Mouse (Mus musculus) limb, embryonic 14.5 days (tissue): ENCODE results near the gene Fkbp14. TPM values are rescaled to one million over a fixed set of nuclear protein-coding genes. Genes with fewer than 3 reads are reported as not detected.

ENCODE experiments used
- ATAC-seq: fragments of 200-750 bp; cut with Nextera tagmentation; 2 replicates; pipeline ENCODE4 v1.8.0; 2017; ENCODE audit warnings: low read depth, moderate number of reproducible peaks, moderate TSS enrichment; ENCODE audit not compliant: low FRiP score
- DNase-seq: peaks from one replicate; pipeline ENCODE4 v3.0.0-alpha.2; 2015; ENCODE audit warnings: low spot score
- H3K27ac ChIP-seq: fragments of 300-500 bp; sonication (generic); replicated peaks from 2 replicates; pipeline ENCODE4 v1.5.1; 2014; ENCODE audit warnings: low read depth, mild to moderate bottlenecking, low read length, moderate library complexity, mixed read lengths
- H3K27me3 ChIP-seq: fragments of 300-500 bp; sonication (generic); 2 replicates; pipeline ENCODE4 v1.6.1; 2014; ENCODE audit warnings: low read length, mixed read lengths; ENCODE audit not compliant: control insufficient read depth, insufficient read depth
- H3K36me3 ChIP-seq: fragments of 300-500 bp; sonication (generic); 2 replicates; pipeline ENCODE4 v1.6.1; 2014; ENCODE audit warnings: mild to moderate bottlenecking, low read length, moderate library complexity, mixed read lengths; ENCODE audit not compliant: control insufficient read depth, insufficient read depth
- H3K4me1 ChIP-seq: fragments of 300-500 bp; sonication (generic); 2 replicates; pipeline ENCODE4 v1.6.1; 2014; ENCODE audit warnings: antibody characterized with exemption, low read length, mixed read lengths; ENCODE audit not compliant: control insufficient read depth, insufficient read depth
- H3K4me2 ChIP-seq: fragments of 300-500 bp; sonication (generic); replicated peaks from 2 replicates; pipeline ENCODE4 v1.6.1; 2014; ENCODE audit warnings: low read depth, mild to moderate bottlenecking, low read length, moderate library complexity; ENCODE audit not compliant: severe bottlenecking
- H3K4me3 ChIP-seq: fragments of 300-500 bp; sonication (generic); replicated peaks from 2 replicates; pipeline ENCODE4 v1.5.1; 2014; ENCODE audit warnings: low read length
- H3K9ac ChIP-seq: fragments of 300-500 bp; sonication (generic); 2 replicates; pipeline ENCODE4 v1.6.1; 2014; ENCODE audit warnings: mild to moderate bottlenecking, low read depth, low read length, moderate library complexity; ENCODE audit not compliant: severe bottlenecking
- H3K9me3 ChIP-seq: fragments of 300-500 bp; sonication (generic); 2 replicates; pipeline ENCODE4 v1.6.1; 2016; ENCODE audit warnings: low read length; ENCODE audit not compliant: control insufficient read depth
- POLR2A ChIP-seq: fragments of 200-500 bp; IDR thresholded peaks from 2 replicates; pipeline ENCODE4 v1.8.0; 2012; ENCODE audit warnings: inconsistent platforms, mild to moderate bottlenecking, moderate library complexity, borderline replicate concordance; ENCODE audit not compliant: insufficient read depth, insufficient read length; ENCODE audit errors: extremely low read depth
- WGBS: fragments of 180-500 bp; shearing (Covaris S2); extraction: QIAGEN DNeasy Blood & Tissue Kit; methylation state at CpG from one replicate; pipeline ENCODE4 v1.1.7; 2014; 5-methylcytosine and 5-hydroxymethylcytosine counted together
- polyA plus RNA-seq, 2 experiments: library from polyadenylated mRNA; depleted of rRNA in 1 of 2; stranded (reverse) in 1 of 2; unstranded in 1 of 2; fragments of >200 nt; fragmentation: Nextera tagmentation in 1 of 2; extraction: Ambion mirVana in 1 of 2; gene quantifications; 2 replicates each; pipeline versions ENCODE4 v1.2.1 to v1.2.3; 2012 to 2014

Fkbp14 gene
- 57.0 and 59.1 TPM in 2 replicates for polyA plus RNA-seq (2012; rRNA removed)
- 59.6 and 71.0 TPM in 2 replicates for polyA plus RNA-seq (2014; fragmentation: Nextera tagmentation; extraction: Ambion mirVana)

DNA sequence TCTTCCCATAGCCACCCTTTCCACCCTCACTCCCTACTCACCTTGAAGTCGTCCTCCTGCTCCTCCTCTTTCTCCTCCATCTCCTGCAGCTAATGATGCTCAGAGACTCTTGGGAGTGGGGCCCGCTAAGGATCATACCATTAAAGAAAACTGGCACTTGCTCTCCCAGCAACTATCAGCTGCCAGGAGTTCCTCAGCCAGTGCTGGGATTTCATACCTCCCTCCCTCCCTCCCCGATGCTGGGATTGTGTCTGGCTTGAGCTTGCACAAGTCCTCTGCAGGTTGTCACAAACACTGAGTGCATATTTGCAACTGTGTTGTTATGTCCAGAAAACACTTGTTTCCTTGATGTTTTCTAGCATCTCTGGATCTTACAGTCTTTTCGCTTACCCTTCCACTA is at the start of gene Fkbp14:
Gene Fkbp14, minus strand, starts transcription at position 101 of the 400 bp plus-strand sequence.
- DNase-seq (no peak), ATAC-seq (no peak)
- Histone ChIP-seq H3K9ac (no peak within 1 kb of the TSS), H3K4me2 (peak within 1 kb of the TSS; percentile 78), H3K36me3 (no peaks in the 10 kb centered on the region), H3K27ac (no peak within 1 kb of the TSS), H3K4me3 (peak within 1 kb of the TSS; percentile 96), H3K27me3 (no peaks in the 10 kb centered on the region), H3K9me3 (no peaks in the 10 kb centered on the region), H3K4me1 (peaks cover 13% of the 10 kb centered on the region)
- TF ChIP-seq POLR2A = no peak
- 78% methylated on average over 4 of the region's 4 CpGs for WGBS

DNA sequence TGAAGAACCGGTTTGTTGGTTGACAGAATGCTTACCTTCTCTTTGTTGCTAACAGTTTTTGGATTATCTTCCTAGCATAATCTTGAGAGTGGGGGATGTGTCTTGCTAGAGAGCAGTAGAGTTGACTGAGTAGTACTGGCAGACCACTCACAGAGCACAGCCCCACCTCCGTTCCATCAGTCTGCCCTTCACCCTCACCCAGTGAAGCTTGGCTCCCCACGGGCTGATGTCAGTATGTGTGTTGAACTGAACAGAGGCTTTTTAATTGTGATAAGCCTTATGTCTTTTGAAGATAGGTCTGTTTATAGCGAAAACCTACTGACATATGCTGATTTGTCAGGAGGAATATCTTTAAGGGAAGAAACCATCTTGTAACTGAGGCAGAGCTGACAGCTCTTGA is 46.1 kb upstream of the Fkbp14 start:
- DNase-seq = no peak
- WGBS = 88% methylated on average over 4 of the region's 4 CpGs

DNA sequence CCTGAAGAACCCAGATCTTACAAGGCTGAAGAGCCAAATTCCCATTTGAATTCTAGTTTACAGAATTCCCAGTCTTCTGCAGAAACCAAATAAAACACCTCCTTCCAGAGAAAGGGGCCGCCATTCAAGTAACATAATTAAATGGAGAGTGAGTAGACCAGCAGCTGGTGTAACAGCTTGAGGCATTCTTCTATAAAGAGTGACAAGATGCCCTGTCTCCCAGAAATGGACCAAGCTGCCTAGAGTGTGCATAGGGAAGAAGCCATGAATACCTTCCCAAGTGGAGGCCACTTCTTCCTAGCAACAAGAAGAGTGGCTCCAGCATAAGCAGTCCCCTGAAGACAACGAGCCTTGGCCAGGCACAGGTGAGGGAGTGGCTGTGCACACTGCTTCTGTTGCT is 44.8 kb upstream of the Fkbp14 start:
- TF ChIP-seq POLR2A = no peak
- Histone ChIP-seq H3K9me3 (no peaks in the 10 kb centered on the region), H3K9ac (no peak overlapping the region), H3K27ac (no peak overlapping the region), H3K27me3 (no peaks in the 10 kb centered on the region), H3K4me2 (no peak overlapping the region), H3K4me1 (no peaks in the 10 kb centered on the region), H3K36me3 (peaks cover 38% of the 10 kb centered on the region), H3K4me3 (no peak overlapping the region)
- ATAC-seq (no peak), DNase-seq (no peak)
- 70% methylated on average over 2 of the region's 2 CpGs for WGBS

More for the DNA sequence above, 46.1 kb upstream of the Fkbp14 start:
- H3K4me1 ChIP-seq = no peaks in the 10 kb centered on the region
- H3K9ac ChIP-seq = no peak overlapping the region
- H3K4me3 ChIP-seq = no peak overlapping the region
- ATAC-seq = no peak
- no peaks in the 10 kb centered on the region for H3K9me3 ChIP-seq
- peaks cover 32% of the 10 kb centered on the region for H3K36me3 ChIP-seq
- H3K27me3 ChIP-seq = no peaks in the 10 kb centered on the region
- H3K27ac ChIP-seq = no peak overlapping the region
- no peak overlapping the region for H3K4me2 ChIP-seq
- TF ChIP-seq POLR2A = no peak

DNA sequence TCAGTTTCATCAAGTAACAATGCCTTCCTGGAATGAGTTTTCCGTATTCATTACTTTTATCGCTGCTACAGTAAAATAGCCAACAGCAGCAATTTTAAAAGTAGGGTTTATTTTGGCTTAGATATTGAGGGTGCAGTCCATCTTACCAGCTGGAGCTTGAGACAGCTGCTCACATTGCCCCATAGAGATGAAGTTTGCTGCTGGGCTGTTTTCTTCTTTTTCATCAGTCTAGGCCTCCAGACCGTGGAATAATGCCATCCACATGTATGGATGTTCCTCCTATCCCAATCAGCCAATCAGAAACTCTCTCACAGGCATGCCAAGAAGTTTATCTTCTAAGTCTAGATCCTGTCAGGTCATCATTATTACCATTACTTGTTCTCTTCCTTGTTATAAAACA is 42.8 kb upstream of the Fkbp14 start:
- H3K9ac ChIP-seq = no peak overlapping the region
- no peak for ATAC-seq
- H3K4me1 ChIP-seq = no peaks in the 10 kb centered on the region
- no peak for TF ChIP-seq POLR2A
- no peak overlapping the region for H3K27ac ChIP-seq
- no peak for DNase-seq
- H3K27me3 ChIP-seq = no peaks in the 10 kb centered on the region
- no peaks in the 10 kb centered on the region for H3K9me3 ChIP-seq
- WGBS = 77% methylated on average over 3 of the region's 3 CpGs
- no peak overlapping the region for H3K4me3 ChIP-seq
- H3K4me2 ChIP-seq = no peak overlapping the region
- H3K36me3 ChIP-seq = peaks cover 44% of the 10 kb centered on the region

DNA sequence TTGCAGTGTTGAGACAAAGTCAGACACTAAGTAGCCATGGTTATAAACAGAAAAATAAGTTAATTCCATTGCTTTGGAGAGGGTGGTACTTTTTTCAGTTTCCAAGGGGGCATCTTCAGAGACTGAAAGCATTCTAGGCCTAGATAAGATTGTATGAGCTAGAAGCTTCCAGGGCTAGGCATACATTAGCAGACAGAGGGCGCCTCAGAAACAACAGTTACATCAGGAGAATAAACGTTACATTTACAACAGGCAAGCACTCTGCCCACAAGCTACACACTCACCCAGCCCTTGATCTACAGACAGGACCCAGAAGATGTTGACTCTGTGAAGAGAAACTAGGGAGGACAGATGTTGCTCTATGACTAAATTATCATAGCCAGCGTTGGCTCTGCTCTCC is 34.4 kb upstream of the Fkbp14 start:
- H3K36me3 ChIP-seq = peaks cover 47% of the 10 kb centered on the region
- WGBS = 48% methylated on average over 3 of the region's 3 CpGs
- H3K27me3 ChIP-seq = no peaks in the 10 kb centered on the region
- H3K4me3 ChIP-seq = no peak overlapping the region
- TF ChIP-seq POLR2A = no peak
- H3K9ac ChIP-seq = no peak overlapping the region
- no peaks in the 10 kb centered on the region for H3K9me3 ChIP-seq
- no peak overlapping the region for H3K4me2 ChIP-seq
- ATAC-seq (no peak), DNase-seq (no peak)
- H3K4me1 ChIP-seq = no peaks in the 10 kb centered on the region
- H3K27ac ChIP-seq = no peak overlapping the region

DNA sequence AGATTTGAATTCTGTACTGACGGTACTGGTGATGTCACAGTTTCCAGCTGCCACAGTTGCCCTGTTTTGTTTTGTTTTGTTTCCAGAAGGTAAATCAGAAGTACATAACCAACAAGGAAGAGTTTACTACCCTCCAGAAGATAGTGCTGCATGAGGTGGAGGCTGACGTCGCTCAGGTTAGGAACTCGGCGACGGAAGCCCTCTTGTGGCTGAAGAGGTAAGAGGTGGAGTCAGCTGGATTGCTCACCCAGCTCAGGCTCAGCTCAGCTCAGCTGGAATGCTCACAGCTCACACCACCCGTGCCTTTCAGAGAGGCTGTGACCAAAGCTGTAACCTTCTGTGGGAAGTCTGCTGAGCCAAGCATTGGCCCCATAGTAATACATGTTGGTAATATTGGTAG is 32.6 kb upstream of the Fkbp14 start:
- Histone ChIP-seq H3K27me3 (no peaks in the 10 kb centered on the region), H3K27ac (no peak overlapping the region), H3K9me3 (no peaks in the 10 kb centered on the region), H3K36me3 (peaks cover 47% of the 10 kb centered on the region), H3K9ac (no peak overlapping the region), H3K4me3 (no peak overlapping the region), H3K4me2 (no peak overlapping the region), H3K4me1 (no peaks in the 10 kb centered on the region)
- no peak for TF ChIP-seq POLR2A
- WGBS = 39% methylated on average over 7 of the region's 7 CpGs
- no peak for ATAC-seq
- no peak for DNase-seq
